Mouse (Mus musculus): Measurements from ENCODE around the gene Atad3a.
A peak's percentile ranks its signal among the peaks of the same experiment; 100 is the strongest.

Gene Atad3a

GRCm38 (mm10) chr4:155739741-155740636, 20.9 kb downstream of the Atad3a start:
- no peak for DNase-seq (ENCODE audit: low read depth, low spot score)

GRCm38 (mm10) chr4:155739152-155739551, 21.7 kb downstream of the Atad3a start:
- DNase-seq (ENCODE audit: low read depth, low spot score): no peak

- no peak for DNase-seq (ENCODE audit: low read depth, low spot score)
Measured at GRCm38 (mm10) chr4:155738262-155738661, 22.6 kb downstream of the Atad3a start.

GRCm38 (mm10) chr4:155736421-155736820, 24.5 kb downstream of the Atad3a start:
- DNase-seq (ENCODE audit: low read depth, low spot score): no peak

GRCm38 (mm10) chr4:155735788-155736187, 25.1 kb downstream of the Atad3a start:
- no peak for DNase-seq (ENCODE audit: low read depth, low spot score)

GRCm38 (mm10) chr4:155734951-155735702, 25.8 kb downstream of the Atad3a start:
- DNase-seq (ENCODE audit: low read depth, low spot score): no peak

GRCm38 (mm10) chr4:155734350-155734941, 26.4 kb downstream of the Atad3a start, which contains the start of gene Tmem240:
Tmem240 (plus strand) TSS chr4:155734800.
- DNase-seq (ENCODE audit: low read depth, low spot score): peak; percentile 56

- DNase-seq (ENCODE audit: low read depth, low spot score): no peak
Measured at GRCm38 (mm10) chr4:155733267-155733666, 27.6 kb downstream of the Atad3a start.

GRCm38 (mm10) chr4:155727993-155728392, 32.9 kb downstream of the Atad3a start:
- peak; percentile 64 for DNase-seq (ENCODE audit: low read depth, low spot score)

- DNase-seq (ENCODE audit: low read depth, low spot score): no peak
Measured at GRCm38 (mm10) chr4:155721668-155722083, 39.2 kb downstream of the Atad3a start.

GRCm38 (mm10) chr4:155710521-155711252, 50.2 kb downstream of the Atad3a start:
- DNase-seq (ENCODE audit: low read depth, low spot score): no peak

GRCm38 (mm10) chr4:155708988-155709387, 51.9 kb downstream of the Atad3a start:
- no peak for DNase-seq (ENCODE audit: low read depth, low spot score)

GRCm38 (mm10) chr4:155708582-155708981, 52.3 kb downstream of the Atad3a start:
- DNase-seq (ENCODE audit: low read depth, low spot score): no peak

- DNase-seq (ENCODE audit: low read depth, low spot score): no peak
Measured at GRCm38 (mm10) chr4:155705592-155705929, 55.3 kb downstream of the Atad3a start.

- DNase-seq (ENCODE audit: low read depth, low spot score): peak; percentile 86
Measured at GRCm38 (mm10) chr4:155704721-155705591, 55.9 kb downstream of the Atad3a start, which contains the start of gene Ssu72. Ssu72 (plus strand) TSS chr4:155704800.

- DNase-seq (ENCODE audit: low read depth, low spot score): no peak
Measured at GRCm38 (mm10) chr4:155703425-155703929, 57.4 kb downstream of the Atad3a start.

- DNase-seq (ENCODE audit: low read depth, low spot score): no peak
Measured at GRCm38 (mm10) chr4:155700425-155700824, 60.5 kb downstream of the Atad3a start.

GRCm38 (mm10) chr4:155696261-155697255, 64.3 kb downstream of the Atad3a start:
- no peak for DNase-seq (ENCODE audit: low read depth, low spot score)

- DNase-seq (ENCODE audit: low read depth, low spot score): no peak
Measured at GRCm38 (mm10) chr4:155695531-155696062, 65.3 kb downstream of the Atad3a start.

Measured in retina, adult 2 months (tissue).